Mouse (Mus musculus) MEL (cell line): Measurements from ENCODE around the gene Fam181a. TPM values are rescaled to one million over a fixed set of nuclear protein-coding genes. Genes with fewer than 3 reads are reported as not detected.

ENCODE experiments used
- DNase-seq: peaks from one replicate; pipeline ENCODE4 v3.0.0; 2011; ENCODE audit warnings: low read depth, low spot score
- H3K27ac ChIP-seq: 2 replicates; pipeline ENCODE4 v1.5.1; 2012; ENCODE audit warnings: low read depth, mild to moderate bottlenecking, control low read depth, low read length, moderate library complexity; ENCODE audit not compliant: control insufficient read depth
- H3K27me3 ChIP-seq, 2 experiments: fragments of 150-350 bp in 1 of 2; sonication (generic) in 1 of 2; 2 replicates each; pipeline ENCODE4 v1.6.1; 2012; ENCODE audit warnings: low read length in 2 of 2, mild to moderate bottlenecking in 2 of 2, improper control_type of control experiment in 1 of 2, moderate library complexity in 1 of 2; ENCODE audit not compliant: insufficient read depth in 2 of 2, control insufficient read depth in 1 of 2
- H3K36me3 ChIP-seq, 2 experiments: 2 replicates each; pipeline ENCODE4 v1.6.1; 2012 to 2014; ENCODE audit warnings: low read length in 2 of 2, improper control_type of control experiment in 1 of 2, inconsistent platforms in 1 of 2, mild to moderate bottlenecking in 1 of 2; ENCODE audit not compliant: insufficient read depth in 2 of 2, control insufficient read depth in 1 of 2
- H3K4me1 ChIP-seq, 2 experiments: fragments of 150-350 bp in 1 of 2; sonication (generic) in 1 of 2; 2 replicates each; pipeline ENCODE4 v1.6.1; 2012; ENCODE audit warnings: low read length in 2 of 2, improper control_type of control experiment in 1 of 2, mild to moderate bottlenecking in 1 of 2; ENCODE audit not compliant: insufficient read depth in 2 of 2, control insufficient read depth in 1 of 2
- H3K4me3 ChIP-seq, 2 experiments: fragments of 150-350 bp in 1 of 2; sonication (generic) in 1 of 2; 2 replicates each; pipeline ENCODE4 v1.5.1; 2012; ENCODE audit warnings: low read depth in 2 of 2, low read length in 2 of 2, mild to moderate bottlenecking in 2 of 2, moderate library complexity in 2 of 2, control low read depth in 1 of 2, improper control_type of control experiment in 1 of 2; ENCODE audit not compliant: control insufficient read depth in 1 of 2, insufficient read depth in 1 of 2
- H3K79me2 ChIP-seq: 2 replicates; pipeline ENCODE4 v1.6.1; 2012; ENCODE audit warnings: mild to moderate bottlenecking, low read length, moderate library complexity; ENCODE audit not compliant: control insufficient read depth, poor library complexity, insufficient read depth
- H3K9ac ChIP-seq: 2 replicates; pipeline ENCODE4 v1.6.1; 2012; ENCODE audit warnings: low read depth, mild to moderate bottlenecking, control low read depth, low read length, moderate library complexity; ENCODE audit not compliant: control insufficient read depth, poor library complexity, severe bottlenecking
- H3K9me3 ChIP-seq: fragments of 150-350 bp; sonication (generic); replicated peaks from 2 replicates; pipeline ENCODE4 v1.6.1; 2012; ENCODE audit warnings: mild to moderate bottlenecking, low read length, improper control_type of control experiment, moderate library complexity; ENCODE audit not compliant: insufficient read depth
- CTCF ChIP-seq, 3 experiments: IDR thresholded peaks in 2 of 3; conservative IDR thresholded peaks in 1 of 3; 2 replicates each; pipeline ENCODE4 v1.5.1; 2011 to 2012; ENCODE audit warnings: low read length in 3 of 3, low read depth in 2 of 3, mild to moderate bottlenecking in 2 of 3, improper control_type of control experiment in 1 of 3, inconsistent platforms in 1 of 3, mixed read lengths in 1 of 3, moderate library complexity in 1 of 3; ENCODE audit not compliant: control insufficient read depth in 1 of 3, insufficient read depth in 1 of 3, poor library complexity in 1 of 3, severe bottlenecking in 1 of 3
- E2F4 ChIP-seq: IDR thresholded peaks from 2 replicates; pipeline ENCODE4 v1.6.1; 2011; ENCODE audit warnings: low read depth, low read length, improper control_type of control experiment, borderline replicate concordance
- GABPA ChIP-seq: IDR thresholded peaks from 2 replicates; pipeline ENCODE4 v1.6.1; 2012; ENCODE audit warnings: low read depth, mild to moderate bottlenecking, inconsistent platforms, low read length, improper control_type of control experiment, moderate library complexity
- KAT2A ChIP-seq: conservative IDR thresholded peaks from 2 replicates; pipeline ENCODE4 v1.6.1; 2012; ENCODE audit warnings: low read depth, low read length, improper control_type of control experiment, inconsistent platforms
- MAX ChIP-seq: IDR thresholded peaks from 2 replicates; pipeline ENCODE4 v1.6.1; 2011; ENCODE audit warnings: low read length, improper control_type of control experiment
- MAZ ChIP-seq: IDR thresholded peaks from 2 replicates; pipeline ENCODE4 v1.6.1; 2012; ENCODE audit warnings: low read depth, mild to moderate bottlenecking, inconsistent platforms, low read length, improper control_type of control experiment
- POLR2A ChIP-seq, 2 experiments: IDR thresholded peaks; 2 replicates each; pipeline ENCODE4 v1.6.1; 2011 to 2012; ENCODE audit warnings: low read length in 2 of 2, mild to moderate bottlenecking in 2 of 2, control low read depth in 1 of 2, improper control_type of control experiment in 1 of 2, low read depth in 1 of 2, moderate library complexity in 1 of 2; ENCODE audit not compliant: control insufficient read depth in 1 of 2, insufficient read depth in 1 of 2, poor library complexity in 1 of 2
- POLR2AphosphoS5 ChIP-seq: IDR thresholded peaks from 2 replicates; pipeline ENCODE4 v1.6.1; 2012; ENCODE audit warnings: low read depth, borderline replicate concordance, mild to moderate bottlenecking, inconsistent platforms, low read length, moderate library complexity, mixed read lengths
- RAD21 ChIP-seq: IDR thresholded peaks from 2 replicates; pipeline ENCODE4 v1.6.1; 2011; ENCODE audit warnings: mild to moderate bottlenecking, low read depth, low read length, improper control_type of control experiment
- RCOR1 ChIP-seq: IDR thresholded peaks from 2 replicates; pipeline ENCODE4 v1.6.1; 2012; ENCODE audit warnings: low read depth, mild to moderate bottlenecking, inconsistent platforms, low read length, improper control_type of control experiment
- SIN3A ChIP-seq: IDR thresholded peaks from 2 replicates; pipeline ENCODE4 v1.6.1; 2012; ENCODE audit warnings: low read length, improper control_type of control experiment, inconsistent platforms
- SMC3 ChIP-seq: IDR thresholded peaks from 2 replicates; pipeline ENCODE4 v1.6.1; 2011; ENCODE audit warnings: low read depth, low read length, improper control_type of control experiment
- TBP ChIP-seq: IDR thresholded peaks from 2 replicates; pipeline ENCODE4 v1.8.0; 2011; ENCODE audit warnings: low read depth, low read length, improper control_type of control experiment
- TCF12 ChIP-seq: IDR thresholded peaks from 2 replicates; pipeline ENCODE4 v1.6.1; 2014; ENCODE audit warnings: low read depth, mild to moderate bottlenecking, inconsistent platforms, low read length, improper control_type of control experiment, moderate library complexity
- UBTF ChIP-seq: IDR thresholded peaks from 2 replicates; pipeline ENCODE4 v1.6.1; 2012; ENCODE audit warnings: low read depth, mild to moderate bottlenecking, inconsistent platforms, low read length, improper control_type of control experiment, moderate library complexity, borderline replicate concordance; ENCODE audit not compliant: insufficient read depth
- USF2 ChIP-seq, 2 experiments: IDR thresholded peaks; 2 replicates each; pipeline ENCODE4 v1.6.1; 2011 to 2012; ENCODE audit warnings: improper control_type of control experiment in 2 of 2, low read length in 2 of 2, borderline replicate concordance in 1 of 2, inconsistent platforms in 1 of 2, low read depth in 1 of 2, mild to moderate bottlenecking in 1 of 2; ENCODE audit not compliant: insufficient read depth in 1 of 2
- ZC3H11A ChIP-seq: IDR thresholded peaks from 2 replicates; pipeline ENCODE4 v1.6.1; 2012; ENCODE audit warnings: low read depth, mild to moderate bottlenecking, inconsistent platforms, low read length, improper control_type of control experiment
- ZMIZ1 ChIP-seq: IDR thresholded peaks from 2 replicates; pipeline ENCODE4 v1.6.1; 2012; ENCODE audit warnings: low read depth, mild to moderate bottlenecking, inconsistent platforms, low read length, improper control_type of control experiment, moderate library complexity
- polyA plus RNA-seq, 2 experiments: library from polyadenylated mRNA; stranded (reverse) in 1 of 2; unstranded in 1 of 2; fragments of >175 nt in 1 of 2; fragments of >200 nt in 1 of 2; gene quantifications; 2 replicates each; pipeline versions ENCODE4 v1.2.1 to v1.2.4; 2012; ENCODE audit warnings: low replicate concordance in 2 of 2, low read depth in 1 of 2; ENCODE audit not compliant: insufficient read length in 2 of 2, insufficient read depth in 1 of 2, missing spikeins in 1 of 2
- total RNA-seq: library from RNA; depleted of rRNA; stranded (reverse); fragments of 300-350 nt; gene quantifications from 2 replicates; pipeline ENCODE4 v1.2.3, GENCODE M21; 2012

Gene Fam181a
- total and polyA plus RNA-seq, 3 experiments, result not detected

DNA sequence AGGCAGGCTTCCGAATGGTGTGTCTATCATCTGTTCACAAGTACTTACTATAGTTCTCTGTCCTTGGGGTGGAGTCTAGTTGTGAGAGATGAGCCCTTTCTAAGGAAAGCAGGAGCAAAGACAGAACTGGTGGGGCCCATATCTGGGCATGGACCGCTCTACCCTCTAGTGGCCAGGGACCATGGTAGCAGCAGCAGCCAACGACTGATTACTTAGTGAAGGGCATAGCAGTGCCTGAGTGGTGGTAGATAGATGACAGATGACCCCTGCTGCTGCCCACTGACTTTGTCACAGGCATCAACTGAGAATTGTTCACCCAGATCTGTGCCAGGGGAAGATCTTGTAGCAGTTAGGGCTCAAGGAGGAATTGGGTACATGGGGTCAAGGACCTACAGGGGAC is 12.0 kb downstream of the Fam181a start:
- TF ChIP-seq ZMIZ1, result no peak
- TF ChIP-seq CTCF (IDR thresholded peaks at IDR 0.05 in 2 of 3, conservative IDR thresholded peaks at IDR 0.05 in 1 of 3; ENCODE audit: control insufficient read depth in 1 of 3, insufficient read depth in 1 of 3, low read depth in 2 of 3, low read length in 3 of 3, poor library complexity in 1 of 3, severe bottlenecking in 1 of 3), result peak; percentile 38 to 60 (median 48); a peak in 5 of 6 replicates
- peak; percentile 24 for TF ChIP-seq RAD21
- TF ChIP-seq SMC3, result 0 out of 2 replicates have a peak, but pooled peaks have one; percentile 13
- Histone ChIP-seq H3K4me3 (no peak overlapping the region), H3K4me1 (no peaks in the 10 kb centered on the region), H3K27me3 (no peaks in the 10 kb centered on the region), H3K79me2 (no peaks in the 10 kb centered on the region), H3K9ac (no peak overlapping the region), H3K27ac (no peak overlapping the region), H3K36me3 (no peaks in the 10 kb centered on the region), H3K9me3 (no peaks in the 10 kb centered on the region)
- DNase-seq, result no peak

DNA sequence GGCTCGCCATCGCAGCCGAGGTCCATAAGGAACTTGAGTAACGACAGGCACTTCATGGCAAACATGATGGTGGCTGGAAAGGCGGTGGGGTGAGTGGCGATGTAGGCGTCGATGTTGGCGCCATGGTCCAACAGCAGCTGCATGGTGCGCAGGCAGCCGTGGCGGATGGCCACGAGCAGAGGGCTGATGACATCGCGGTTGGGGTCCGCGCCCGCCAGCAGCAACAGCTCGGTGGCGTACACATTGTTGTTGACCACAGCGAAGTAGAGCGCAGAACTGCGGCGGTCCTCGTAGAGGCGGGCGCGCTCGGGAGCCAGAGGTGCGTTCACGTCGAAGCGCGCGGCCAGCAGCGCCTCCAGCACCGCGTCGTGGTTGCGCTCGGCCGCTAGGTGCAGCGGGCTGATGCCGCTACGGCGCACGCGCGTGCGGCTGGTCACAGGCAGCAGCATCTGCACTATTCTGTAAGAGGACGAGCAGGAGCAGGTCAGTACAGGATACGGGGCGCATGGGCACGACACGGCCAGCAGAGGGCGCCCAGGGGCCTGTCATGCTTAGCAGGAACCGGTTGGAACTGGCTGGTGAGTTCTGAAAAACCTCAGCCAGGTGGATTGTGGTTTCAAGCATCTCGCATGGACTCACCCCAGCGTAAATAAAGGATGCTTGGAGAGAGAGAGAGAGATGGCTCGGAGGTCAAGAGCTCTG is 14.5 kb downstream of the Fam181a start:
- Histone ChIP-seq H3K9me3 (no peaks in the 10 kb centered on the region), H3K79me2 (no peaks in the 10 kb centered on the region)

DNA sequence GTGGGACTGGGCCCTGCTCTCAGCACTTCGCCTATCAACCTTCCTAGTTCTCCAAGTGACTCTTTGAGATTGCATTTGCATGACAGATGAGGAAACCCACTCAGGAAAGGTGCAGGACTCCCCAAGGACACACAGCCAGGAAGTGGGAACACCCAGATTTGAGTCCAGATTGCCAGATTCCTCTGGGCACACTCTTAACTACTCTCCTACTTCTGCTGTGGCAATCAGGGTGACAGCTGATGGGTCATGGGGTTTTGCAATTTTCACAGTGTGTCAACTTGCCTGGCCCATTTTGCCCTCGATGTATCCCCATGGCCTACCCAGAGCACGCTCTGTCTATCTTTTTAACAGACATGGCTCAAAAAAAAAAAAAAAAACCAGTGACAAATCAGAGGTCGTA is 15.8 kb downstream of the Fam181a start:
- TF ChIP-seq SIN3A (no peak), POLR2A (IDR thresholded peaks at IDR 0.05; ENCODE audit: control insufficient read depth in 1 of 2, insufficient read depth in 1 of 2, low read depth in 1 of 2, low read length in 2 of 2, poor library complexity in 1 of 2) (no peak), RCOR1 (no peak), UBTF (no peak), E2F4 (no peak), MAX (no peak), TBP (no peak), KAT2A (no peak), POLR2AphosphoS5 (no peak), MAZ (no peak), GABPA (no peak), TCF12 (no peak)
- Histone ChIP-seq H3K27me3 (no peaks in the 10 kb centered on the region), H3K4me3 (no peak overlapping the region), H3K79me2 (no peaks in the 10 kb centered on the region), H3K9ac (no peak overlapping the region), H3K27ac (no peak overlapping the region), H3K4me1 (peaks cover 0 to 2% of the 10 kb centered on the region in 2 experiments; a peak in 1 of 4 replicates), H3K36me3 (no peaks in the 10 kb centered on the region), H3K9me3 (no peaks in the 10 kb centered on the region)
- DNase-seq, result no peak

More for the DNA sequence above, 14.5 kb downstream of the Fam181a start:
- no peaks in the 10 kb centered on the region for H3K27me3 ChIP-seq
- H3K9ac ChIP-seq, result no peak overlapping the region
- no peak overlapping the region for H3K4me3 ChIP-seq
- no peaks in the 10 kb centered on the region for H3K36me3 ChIP-seq
- peak; percentile 66 for DNase-seq
- TF ChIP-seq RAD21 (peak; percentile 69), UBTF (no peak), SMC3 (peak; percentile 90), USF2 (IDR thresholded peaks at IDR 0.05; ENCODE audit: borderline replicate concordance in 1 of 2, insufficient read depth in 1 of 2, low read depth in 1 of 2, low read length in 2 of 2) (no peak), ZC3H11A (peak; percentile 86), CTCF (IDR thresholded peaks at IDR 0.05 in 2 of 3, conservative IDR thresholded peaks at IDR 0.05 in 1 of 3; ENCODE audit: control insufficient read depth in 1 of 3, insufficient read depth in 1 of 3, low read depth in 2 of 3, low read length in 3 of 3, poor library complexity in 1 of 3, severe bottlenecking in 1 of 3) (peak; percentile 75 to 98 (median 88))
- H3K4me1 ChIP-seq, result no peaks in the 10 kb centered on the region
- H3K27ac ChIP-seq, result no peak overlapping the region
